Mouse (Mus musculus): ENCODE measurements around the gene Klf9.

The Klf9 gene

GRCm38 (mm10) chr19:23140689-23141317, at the start of gene Klf9:
Gene Klf9 (plus strand): TSS chr19:23141226.
- peak; percentile 96 for DNase-seq (ENCODE audit: low spot score)

GRCm38 (mm10) chr19:23091586-23091985, 49.4 kb upstream of the Klf9 start:
- DNase-seq (ENCODE audit: low spot score), result no peak

GRCm38 (mm10) chr19:23093548-23093947, 47.5 kb upstream of the Klf9 start:
- no peak for DNase-seq (ENCODE audit: low spot score)

DNA sequence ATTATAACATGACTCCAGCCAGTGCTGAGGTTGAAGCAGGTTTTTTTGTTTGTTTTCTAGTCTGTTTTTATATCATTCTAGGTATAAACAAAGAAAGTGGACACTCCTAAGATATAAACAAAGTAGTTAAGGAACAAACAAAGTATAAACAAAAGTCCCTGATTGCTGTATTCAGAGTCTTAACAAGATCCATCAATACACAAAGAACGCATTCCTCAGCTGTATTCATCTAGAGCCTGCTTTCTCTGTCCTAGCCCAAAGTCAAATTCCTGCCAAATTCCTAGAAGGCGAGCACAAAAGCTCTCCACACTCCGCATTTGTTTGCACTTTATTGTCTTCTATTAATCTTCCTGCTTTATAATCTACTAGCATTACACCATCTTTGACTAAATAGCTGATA, 46.1 kb upstream of the Klf9 start:
- DNase-seq (ENCODE audit: low spot score), result no peak

GRCm38 (mm10) chr19:23106859-23107258, 34.2 kb upstream of the Klf9 start:
- DNase-seq (ENCODE audit: low spot score), result no peak

GRCm38 (mm10) chr19:23107335-23107734, 33.7 kb upstream of the Klf9 start:
- no peak for DNase-seq (ENCODE audit: low spot score)

- DNase-seq (ENCODE audit: low spot score), result no peak
These were observed 19.2 kb upstream of the Klf9 start for GRCm38 (mm10) chr19:23121875-23122274.

GRCm38 (mm10) chr19:23124023-23124550, 16.9 kb upstream of the Klf9 start:
- DNase-seq (ENCODE audit: low spot score), result no peak

GRCm38 (mm10) chr19:23125227-23126150, 15.5 kb upstream of the Klf9 start:
- DNase-seq (ENCODE audit: low spot score), result no peak

DNA sequence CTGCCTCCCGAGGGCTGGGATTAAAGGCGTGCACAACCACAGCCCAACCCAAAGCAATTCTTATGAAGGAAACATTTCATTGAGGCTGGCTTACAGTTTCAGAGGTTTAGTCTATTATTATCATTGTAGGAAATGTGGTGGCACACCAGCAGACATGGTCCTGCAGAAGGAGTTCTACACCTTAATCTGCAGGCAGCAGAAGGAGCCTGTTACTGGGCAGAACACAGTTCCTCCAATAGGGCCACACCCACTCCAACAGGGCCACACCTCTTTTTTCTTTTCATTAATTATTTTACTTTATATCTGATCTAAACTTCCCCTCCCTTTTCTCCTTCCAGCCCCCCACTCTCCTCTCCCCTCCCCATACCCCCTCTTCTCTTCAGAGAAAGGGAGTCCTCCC, 11.1 kb upstream of the Klf9 start:
- DNase-seq (ENCODE audit: low spot score), result no peak

DNA sequence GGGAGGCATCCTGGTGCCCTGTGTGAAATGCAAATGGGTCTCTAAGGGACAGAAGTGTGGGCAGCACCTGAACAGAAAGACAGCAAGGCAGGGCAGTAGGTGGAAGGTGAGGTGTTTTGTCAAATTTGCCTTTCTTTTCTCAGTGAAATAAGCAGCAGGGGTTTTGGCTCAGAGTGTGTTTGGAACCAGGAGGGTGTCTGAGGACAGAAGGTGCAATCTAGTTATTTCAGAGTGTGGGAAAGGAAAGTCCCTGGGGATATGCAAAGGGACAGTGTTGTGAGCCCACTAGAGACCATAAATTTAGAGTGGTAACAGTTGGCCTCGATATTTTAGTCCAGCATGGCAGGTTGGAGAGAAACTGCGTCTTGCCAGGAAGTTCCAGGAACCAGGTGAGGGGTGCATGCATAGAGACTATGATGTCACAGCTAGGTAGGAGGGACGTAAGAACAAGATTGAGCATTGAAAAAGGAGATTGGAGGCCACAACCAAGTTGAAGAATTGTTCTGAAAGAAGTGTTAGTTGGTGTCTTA, 8.9 kb upstream of the Klf9 start:
- no peak for DNase-seq (ENCODE audit: low spot score)

DNA sequence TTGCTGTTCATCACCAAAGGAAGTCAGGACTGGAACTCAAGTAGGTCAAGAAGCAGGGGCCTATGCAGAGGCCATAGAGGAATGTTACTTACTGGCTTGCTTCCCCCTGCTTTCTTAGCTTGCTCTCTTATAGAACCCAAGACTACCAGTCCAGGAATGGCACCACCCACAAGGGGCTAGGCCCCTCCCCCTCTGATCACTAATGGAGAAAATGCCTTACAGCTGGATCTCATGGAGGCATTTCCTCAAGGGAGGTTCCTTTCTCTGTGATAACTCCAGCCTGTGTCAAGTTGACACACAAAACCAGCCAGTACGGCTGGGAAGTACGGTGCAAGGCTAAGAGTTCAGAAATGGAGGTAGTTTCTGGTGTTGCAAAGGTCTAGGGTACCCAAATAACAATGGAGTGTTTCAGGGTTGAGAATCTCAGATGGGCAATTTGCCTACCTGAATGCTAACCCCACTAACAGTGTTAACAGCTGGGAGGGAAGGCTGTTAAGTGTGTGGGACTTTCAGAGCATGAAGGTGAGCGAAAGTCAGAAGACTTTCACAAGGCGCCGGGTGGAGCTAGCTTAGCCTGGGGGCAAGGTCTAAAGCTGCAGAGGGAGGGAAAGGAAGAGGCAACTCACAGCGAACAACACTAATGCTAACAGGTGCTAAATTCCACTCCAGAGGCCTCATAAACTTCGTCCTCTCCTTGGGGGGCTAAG, 8.2 kb upstream of the Klf9 start:
- no peak for DNase-seq (ENCODE audit: low spot score)

DNA sequence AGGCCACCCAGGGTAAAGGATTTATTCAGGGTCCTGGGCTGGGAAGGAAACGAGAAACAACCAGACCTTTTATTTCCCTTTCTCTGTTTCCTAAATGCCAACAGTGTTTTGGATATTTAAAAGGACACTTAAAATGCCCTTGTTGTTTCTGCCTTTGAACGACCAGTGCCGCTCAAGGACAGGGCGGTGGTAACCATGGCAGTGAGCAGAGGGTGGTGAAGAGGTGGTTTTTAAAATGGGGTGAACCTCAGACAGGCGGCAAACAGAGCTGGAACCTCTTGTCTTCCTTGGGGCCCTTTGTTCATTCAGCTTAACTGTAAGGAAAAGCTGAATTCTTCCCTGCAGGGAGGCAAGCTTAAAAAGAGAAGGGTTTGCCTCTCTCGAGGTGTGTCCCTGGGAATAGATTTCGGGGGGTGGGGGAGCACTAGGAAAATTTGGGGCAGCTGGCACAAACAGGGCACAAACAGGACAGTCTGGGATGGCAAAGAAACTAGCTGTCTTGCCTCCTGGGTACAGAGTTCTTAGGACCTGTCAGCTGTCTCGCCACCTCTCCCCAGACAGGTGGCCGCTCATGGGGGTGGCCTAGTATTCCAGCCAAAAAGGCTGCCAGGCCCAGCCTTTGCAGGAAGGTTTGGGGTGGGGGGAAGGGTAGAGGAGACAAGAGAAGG, 7.5 kb upstream of the Klf9 start:
- peak; percentile 50 for DNase-seq (ENCODE audit: low spot score)

DNA sequence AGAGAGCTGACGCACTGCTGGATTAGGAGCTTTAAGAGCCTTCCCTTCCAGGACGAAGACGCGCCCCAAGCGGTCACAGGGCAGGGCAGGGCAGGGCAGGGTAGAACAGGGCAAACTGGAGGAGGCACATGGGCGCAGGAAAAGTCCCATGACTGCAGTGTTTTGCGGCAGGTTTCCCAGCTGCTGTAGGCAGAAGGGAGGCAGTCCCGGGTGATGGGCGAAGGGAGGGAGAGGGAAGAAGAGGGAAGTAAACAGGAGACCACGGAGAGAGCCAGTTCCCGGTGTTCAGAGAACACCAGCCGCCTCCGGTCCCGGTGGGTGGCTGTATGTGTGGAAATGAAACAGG, 7.0 kb upstream of the Klf9 start:
- DNase-seq (ENCODE audit: low spot score), result peak; percentile 73

GRCm38 (mm10) chr19:23134441-23135301, 6.4 kb upstream of the Klf9 start:
- peak; percentile 86 for DNase-seq (ENCODE audit: low spot score)

DNA sequence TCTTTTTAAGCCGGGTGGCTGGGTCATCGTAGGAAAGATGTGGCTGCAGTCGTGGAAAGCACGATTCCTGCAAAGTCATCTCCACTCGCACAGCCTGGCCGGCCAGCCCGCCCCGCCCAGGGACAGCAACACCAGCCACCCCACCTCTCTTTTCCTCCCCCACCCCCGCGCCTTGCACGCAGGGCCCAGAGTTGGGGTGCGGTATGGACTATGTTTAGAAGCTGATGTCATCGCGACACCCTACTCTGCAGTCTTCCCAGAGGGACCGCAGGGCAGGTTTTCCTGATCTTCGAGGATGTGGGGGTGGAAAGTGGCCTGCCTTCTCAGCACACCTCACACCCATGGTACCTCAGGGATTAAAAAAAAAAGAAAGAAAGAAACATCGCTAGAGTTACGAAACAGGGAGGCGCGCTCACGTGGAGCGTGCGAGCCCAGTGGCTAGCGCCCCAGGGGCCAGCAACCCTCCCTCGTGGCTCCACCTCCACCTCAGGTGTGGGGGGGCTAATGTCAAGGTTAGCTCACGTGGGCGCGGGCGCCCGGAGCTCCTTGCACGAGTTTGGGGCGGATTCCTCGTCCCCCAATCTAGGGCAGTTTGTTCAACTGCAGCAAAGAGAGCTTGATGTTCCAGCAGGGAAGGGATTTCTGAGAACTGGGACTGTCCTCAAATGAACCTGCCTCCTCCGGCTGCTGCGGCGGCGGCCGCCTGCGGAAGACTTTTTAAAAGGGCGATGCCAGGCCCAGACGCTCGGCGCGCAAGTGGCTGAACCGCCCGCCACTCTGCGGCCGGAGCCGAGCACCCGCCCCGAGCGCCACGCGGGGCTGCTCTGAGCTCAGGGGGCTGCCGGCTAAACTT, 5.5 kb upstream of the Klf9 start:
- peak; percentile 84 for DNase-seq (ENCODE audit: low spot score)

DNA sequence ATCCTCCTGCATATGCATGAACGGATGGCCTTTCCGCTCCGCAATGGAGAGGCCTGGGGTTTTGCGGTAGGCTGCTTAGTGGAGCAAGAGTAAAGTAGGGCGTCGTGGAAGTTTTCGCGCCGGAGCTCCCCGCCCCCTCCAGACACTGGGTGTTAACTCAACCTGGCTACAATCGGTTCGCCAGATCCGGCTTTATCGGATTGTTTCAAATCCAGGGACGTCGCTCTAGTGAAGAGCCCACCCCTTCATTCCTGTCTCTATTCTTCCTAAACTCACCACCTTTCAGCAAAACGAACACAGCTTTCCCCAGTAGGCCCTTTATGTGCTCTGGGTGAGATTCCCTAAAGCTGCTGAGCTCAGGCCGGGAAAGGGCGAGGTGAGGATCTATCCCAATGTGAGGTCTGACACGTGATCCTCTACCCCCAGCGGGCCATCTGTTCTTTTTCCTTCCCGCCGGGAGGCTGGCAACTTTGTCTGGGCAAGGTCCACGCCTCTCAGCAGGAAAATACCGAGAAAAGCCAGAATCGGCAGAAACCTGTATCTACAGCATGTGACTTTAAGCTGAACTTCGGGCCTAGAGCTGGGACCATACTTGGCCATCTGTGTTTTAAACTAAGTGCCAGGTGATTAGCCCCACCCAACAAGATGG, 4.7 kb upstream of the Klf9 start:
- no peak for DNase-seq (ENCODE audit: low spot score)

- no peak for DNase-seq (ENCODE audit: low spot score)
These were observed 3.7 kb upstream of the Klf9 start for GRCm38 (mm10) chr19:23137295-23137694.

DNA sequence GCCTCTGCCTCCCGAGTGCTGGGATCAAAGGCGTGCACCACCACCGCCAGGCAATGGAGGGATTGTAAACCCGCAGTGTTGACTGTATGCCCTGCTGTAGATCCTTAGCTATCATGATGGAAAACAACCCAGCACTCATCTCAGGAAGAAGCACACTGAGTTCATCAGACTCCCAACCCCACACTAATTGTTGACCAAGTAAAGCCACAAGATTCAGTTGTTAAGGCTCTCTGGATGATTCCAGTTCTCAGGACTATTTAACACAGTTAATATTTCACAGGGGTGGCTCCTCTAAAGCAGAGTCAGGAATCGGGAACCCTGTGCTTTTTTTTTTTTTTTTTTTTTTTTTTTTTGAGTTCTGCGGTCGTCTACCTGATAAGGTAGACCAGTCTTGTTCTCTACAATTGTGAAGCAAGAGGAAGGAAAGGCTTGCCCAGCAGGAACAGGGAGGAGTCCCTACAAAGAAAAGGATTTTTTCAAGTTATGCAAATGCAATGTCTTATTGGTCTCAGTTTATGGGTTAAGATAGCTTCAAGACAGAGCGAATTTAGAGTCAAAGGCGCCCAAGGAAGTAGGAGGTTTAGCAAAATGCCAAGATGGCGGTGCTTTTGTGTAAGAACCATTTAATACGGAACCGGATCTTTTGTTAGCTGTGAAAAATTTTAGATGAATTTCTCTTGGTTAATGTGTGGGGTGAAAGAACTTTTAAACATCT, 1.1 kb upstream of the Klf9 start:
- DNase-seq (ENCODE audit: low spot score), result no peak
